Mouse (Mus musculus): ENCODE measurements at regions not wholly inside any gene's neighbourhood (a gene's known extent, or its start where the extent isn't known, plus 50 kb on each side); places are given as distances from the start of the nearest gene placed in this dataset.

- Histone ChIP-seq H3K4me3 (replicated peaks in 1 of 3; ENCODE audit: low read depth in 2 of 3, low read length in 2 of 3, poor library complexity in 1 of 3) (no peak overlapping the region), H3K27me3 (replicated peaks) (no peaks in the 10 kb centered on the region), H3K4me1 (ENCODE audit: control insufficient read depth in 1 of 2, insufficient read depth in 2 of 2) (peaks cover 0 to 17% of the 10 kb centered on the region in 2 experiments; a peak in 3 of 4 replicates), H3K4me2 (ENCODE audit: insufficient read depth, low read depth, poor library complexity, severe bottlenecking) (no peak overlapping the region), H3K9me3 (replicated peaks; ENCODE audit: low read length) (no peaks in the 10 kb centered on the region), H3K36me3 (replicated peaks in 1 of 2; ENCODE audit: control insufficient read depth in 1 of 2, insufficient read depth in 1 of 2, low read length in 1 of 2) (peaks cover 0 to 3% of the 10 kb centered on the region in 2 experiments), H3K79me2 (replicated peaks; ENCODE audit: control insufficient read depth, extremely low read depth, insufficient read depth, poor library complexity, severe bottlenecking) (no peaks in the 10 kb centered on the region), H3K9ac (ENCODE audit: insufficient read depth, low read depth) (no peak overlapping the region), H3K27ac (ENCODE audit: insufficient read depth, low read depth) (no peak overlapping the region)
- in situ Hi-C loops (cut with MboI; ENCODE audit: low pct_ligation_motif_present, low pct_unique_long_range_greater_than_20kb, low sequenced_read_pairs) (no loop called here), dilution Hi-C loops (cut with MboI; ENCODE audit: extremely low pct_ligation_motif_present, extremely low pct_unique_long_range_greater_than_20kb, low sequenced_read_pairs) (no loop called here)
- no peak for DNase-seq (ENCODE audit: extremely low read depth)
- no peak for TF ChIP-seq E2F4 (IDR thresholded peaks at IDR 0.05; ENCODE audit: insufficient replicate concordance, low read depth, low read length)
- TF ChIP-seq RCOR1 (conservative IDR thresholded peaks at IDR 0.05; ENCODE audit: low read depth, low read length): no peak
- no peak for TF ChIP-seq USF1 (IDR thresholded peaks at IDR 0.05; ENCODE audit: low read depth, low read length)
- TF ChIP-seq NELFE (IDR thresholded peaks at IDR 0.05; ENCODE audit: low read depth, low read length): no peak
- TF ChIP-seq UBTF (IDR thresholded peaks at IDR 0.05; ENCODE audit: low read depth, low read length): no peak
- no peak for TF ChIP-seq POLR2AphosphoS2 (IDR thresholded peaks at IDR 0.05; ENCODE audit: low read depth, low read length)
- no peak for TF ChIP-seq MXI1 (IDR thresholded peaks at IDR 0.05; ENCODE audit: low read depth, low read length)
- no peak for TF ChIP-seq HCFC1 (IDR thresholded peaks at IDR 0.05; ENCODE audit: low read depth, low read length)
- no peak for TF ChIP-seq ZMIZ1 (IDR thresholded peaks at IDR 0.05; ENCODE audit: low read depth, low read length)
- TF ChIP-seq MYC (IDR thresholded peaks at IDR 0.05; ENCODE audit: low read depth, low read length): no peak
- no peak for TF ChIP-seq USF2 (conservative IDR thresholded peaks at IDR 0.05; ENCODE audit: low read depth, low read length)
- no peak for TF ChIP-seq ZNF384 (IDR thresholded peaks at IDR 0.05; ENCODE audit: low read depth, low read length)
- TF ChIP-seq CHD2 (IDR thresholded peaks at IDR 0.05; ENCODE audit: low read length): no peak
- no peak for TF ChIP-seq KAT2A (IDR thresholded peaks at IDR 0.05; ENCODE audit: insufficient replicate concordance, low read length)
- TF ChIP-seq MAX (IDR thresholded peaks at IDR 0.05; ENCODE audit: low read length): no peak
- TF ChIP-seq BHLHE40 (IDR thresholded peaks at IDR 0.05; ENCODE audit: low read depth, low read length): no peak
- no peak for TF ChIP-seq GABPA (IDR thresholded peaks at IDR 0.05; ENCODE audit: insufficient replicate concordance, low read depth, low read length)
- no peak for TF ChIP-seq JUN (IDR thresholded peaks at IDR 0.05; ENCODE audit: insufficient read depth, low read depth, low read length)
- no peak for TF ChIP-seq SIN3A (IDR thresholded peaks at IDR 0.05; ENCODE audit: low read length)
These were observed 65.0 kb upstream of the Enpep start for GRCm38 (mm10) chr3:129397481-129397880.

- peak overlapping the region; percentile 62 to 89 (median 62) for H3K4me3 ChIP-seq (replicated peaks in 1 of 3; ENCODE audit: low read depth in 2 of 3, low read length in 2 of 3, poor library complexity in 1 of 3)
- peak overlapping the region; percentile 61 for H3K9ac ChIP-seq (ENCODE audit: insufficient read depth, low read depth)
- in situ Hi-C loops (cut with MboI; ENCODE audit: low pct_ligation_motif_present, low pct_unique_long_range_greater_than_20kb, low sequenced_read_pairs): no loop called here
- H3K9me3 ChIP-seq (replicated peaks; ENCODE audit: low read length): peaks cover 2% of the 10 kb centered on the region
- H3K4me2 ChIP-seq (ENCODE audit: insufficient read depth, low read depth, poor library complexity, severe bottlenecking): peak overlapping the region; percentile 96
- peak; percentile 86 for DNase-seq (ENCODE audit: extremely low read depth)
- no peaks in the 10 kb centered on the region for H3K79me2 ChIP-seq (replicated peaks; ENCODE audit: control insufficient read depth, extremely low read depth, insufficient read depth, poor library complexity, severe bottlenecking)
- H3K27ac ChIP-seq (ENCODE audit: insufficient read depth, low read depth): no peak overlapping the region
- dilution Hi-C loops (cut with MboI; ENCODE audit: extremely low pct_ligation_motif_present, extremely low pct_unique_long_range_greater_than_20kb, low sequenced_read_pairs): no loop called here
- H3K36me3 ChIP-seq (replicated peaks in 1 of 2; ENCODE audit: control insufficient read depth in 1 of 2, insufficient read depth in 1 of 2, low read length in 1 of 2): peaks cover 0 to 18% of the 10 kb centered on the region in 2 experiments
- peaks cover 0 to 10% of the 10 kb centered on the region in 2 experiments; a peak in 2 of 4 replicates for H3K4me1 ChIP-seq (ENCODE audit: control insufficient read depth in 1 of 2, insufficient read depth in 2 of 2)
- H3K27me3 ChIP-seq (replicated peaks): no peaks in the 10 kb centered on the region
- TF ChIP-seq ZKSCAN1 (IDR thresholded peaks at IDR 0.05; ENCODE audit: borderline replicate concordance, low read depth, low read length) (no peak), MYC (IDR thresholded peaks at IDR 0.05; ENCODE audit: low read depth, low read length) (0 out of 2 replicates have a peak, but pooled peaks have one; percentile 31), USF1 (IDR thresholded peaks at IDR 0.05; ENCODE audit: low read depth, low read length) (no peak), KAT2A (IDR thresholded peaks at IDR 0.05; ENCODE audit: insufficient replicate concordance, low read length) (no peak), POLR2AphosphoS2 (IDR thresholded peaks at IDR 0.05; ENCODE audit: low read depth, low read length) (no peak), IRF4 (IDR thresholded peaks at IDR 0.05; ENCODE audit: low read depth, low read length) (no peak), E2F4 (IDR thresholded peaks at IDR 0.05; ENCODE audit: insufficient replicate concordance, low read depth, low read length) (no peak), ZC3H11A (IDR thresholded peaks at IDR 0.05; ENCODE audit: low read depth, low read length) (no peak), BHLHE40 (IDR thresholded peaks at IDR 0.05; ENCODE audit: low read depth, low read length) (no peak), ZNF384 (IDR thresholded peaks at IDR 0.05; ENCODE audit: low read depth, low read length) (no peak), USF2 (conservative IDR thresholded peaks at IDR 0.05; ENCODE audit: low read depth, low read length) (no peak), ETS1 (conservative IDR thresholded peaks at IDR 0.05; ENCODE audit: low read depth, low read length) (no peak), RAD21 (IDR thresholded peaks at IDR 0.05; ENCODE audit: low read depth, low read length) (no peak), MAZ (IDR thresholded peaks at IDR 0.05; ENCODE audit: low read depth, low read length) (no peak), CTCF (conservative IDR thresholded peaks at IDR 0.05 in 1 of 2, IDR thresholded peaks at IDR 0.05 in 1 of 2; ENCODE audit: low read depth in 2 of 2, low read length in 2 of 2) (no peak), PAX5 (IDR thresholded peaks at IDR 0.05; ENCODE audit: low read length) (no peak), POLR2A (IDR thresholded peaks at IDR 0.05; ENCODE audit: low read depth, low read length) (peak; percentile 83), JUND (conservative IDR thresholded peaks at IDR 0.05; ENCODE audit: low read depth, low read length) (no peak), MXI1 (IDR thresholded peaks at IDR 0.05; ENCODE audit: low read depth, low read length) (0 out of 2 replicates have a peak, but pooled peaks have one; percentile 50), SIN3A (IDR thresholded peaks at IDR 0.05; ENCODE audit: low read length) (peak; percentile 55; the same call in 1 of the 2 replicates), EP300 (IDR thresholded peaks at IDR 0.05; ENCODE audit: low read length) (no peak)
These were observed 67.8 kb upstream of the Enpep start for GRCm38 (mm10) chr3:129400092-129400924.

Data from CH12.LX (cell line).